Mouse (Mus musculus): ENCODE results near the gene Elmo3.

DNA sequence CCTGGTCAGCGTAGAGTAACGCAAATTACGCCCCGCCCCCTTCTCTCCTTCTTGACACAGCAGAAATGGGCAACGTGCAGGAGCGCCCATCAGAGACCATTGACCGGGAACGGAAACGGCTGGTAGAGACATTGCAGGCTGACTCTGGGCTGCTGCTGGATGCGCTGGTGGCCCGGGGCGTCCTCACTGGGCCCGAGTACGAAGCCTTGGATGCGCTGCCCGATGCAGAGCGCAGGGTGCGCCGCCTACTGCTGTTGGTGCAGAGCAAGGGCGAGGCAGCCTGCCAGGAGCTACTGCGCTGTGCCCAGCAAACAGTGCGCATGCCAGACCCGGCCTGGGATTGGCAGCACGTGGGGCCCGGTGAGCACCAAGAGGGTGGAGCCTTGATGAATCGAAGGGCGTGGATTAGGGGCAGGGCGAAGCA lies 26.5 kb upstream of the Elmo3 start:
- peak; percentile 66 for TF ChIP-seq CTCF (IDR thresholded peaks at IDR 0.05; ENCODE audit: low read depth)
- TF ChIP-seq EP300 (optimal IDR thresholded peaks at IDR 0.05): no peak

Measured in stomach, postnatal 0 days (tissue).